Mouse (Mus musculus) neural tube, embryonic 12.5 days (tissue): ENCODE measurements around the gene Nckap1l. TPM values are rescaled to one million over a fixed set of nuclear protein-coding genes. Genes with fewer than 3 reads are reported as not detected.

Experiments
- polyA plus RNA-seq: library from polyadenylated mRNA; unstranded; fragments of >200 nt; fragmentation: Nextera tagmentation; extraction: Ambion mirVana; gene quantifications from 2 replicates; pipeline ENCODE4 v1.2.1, GENCODE M21; 2016

Gene Nckap1l
- polyA plus RNA-seq, 1 experiment from 2014 or later: 1.8 TPM

Other genes with a start within 250 kb of the Nckap1l start
- 149 and 157 TPM in 2 replicates for gene Cbx5, start 214.0 kb upstream of the Nckap1l start, polyA plus RNA-seq
- 1,154 and 1,199 TPM in 2 replicates for gene Hnrnpa1, start 213.4 kb upstream of the Nckap1l start, polyA plus RNA-seq
- 3.2 and 4.3 TPM in 2 replicates for gene Nfe2, start 195.4 kb upstream of the Nckap1l start, polyA plus RNA-seq
- 231 and 243 TPM in 2 replicates for gene Copz1, start 181.1 kb upstream of the Nckap1l start, polyA plus RNA-seq
- 0.25 and 0.29 TPM in 2 replicates for gene Gpr84, start 143.2 kb upstream of the Nckap1l start, polyA plus RNA-seq
- 20.2 and 20.9 TPM in 2 replicates for gene Zfp385a, start 113.7 kb upstream of the Nckap1l start, polyA plus RNA-seq
- gene Itga5, start 87.0 kb upstream of the Nckap1l start, polyA plus RNA-seq: 19.1 and 19.9 TPM in 2 replicates
- gene Gtsf1, start 23.3 kb upstream of the Nckap1l start, polyA plus RNA-seq: not detected in 2 replicates
- 0.38 TPM in 1 of 2 replicates, not detected in the other for gene Gtsf2, start 5.3 kb upstream of the Nckap1l start, polyA plus RNA-seq
- 51.1 and 53.7 TPM in 2 replicates for gene Pde1b, start 49.2 kb downstream of the Nckap1l start, polyA plus RNA-seq
- 53.1 and 55.5 TPM in 2 replicates for gene Ppp1r1a, start 84.2 kb downstream of the Nckap1l start, polyA plus RNA-seq
- not detected in 2 replicates for gene Glycam1, start 111.3 kb downstream of the Nckap1l start, polyA plus RNA-seq